Mouse (Mus musculus) thymus, adult 2 months (tissue): ENCODE data around the gene Lgi2. TPM values are rescaled to one million over a fixed set of nuclear protein-coding genes. Genes with fewer than 3 reads are reported as not detected.

Source experiments
- DNase-seq: peaks from one replicate; pipeline ENCODE4 v3.0.0; 2021
- H3K27ac ChIP-seq: fragments of 200-500 bp; 2 replicates; pipeline ENCODE4 v1.5.1; 2012; ENCODE audit warnings: low read length, control low read depth; ENCODE audit not compliant: control insufficient read depth, insufficient read depth
- H3K27me3 ChIP-seq: fragments of 200-500 bp; 2 replicates; pipeline ENCODE4 v1.6.1; 2012; ENCODE audit warnings: mild to moderate bottlenecking, low read length, moderate library complexity, mixed read lengths; ENCODE audit not compliant: control insufficient read depth, insufficient read depth
- H3K36me3 ChIP-seq: fragments of 200-500 bp; 2 replicates; pipeline ENCODE4 v1.6.1; 2012; ENCODE audit warnings: mild to moderate bottlenecking, low read length, moderate library complexity; ENCODE audit not compliant: control insufficient read depth, insufficient read depth
- H3K4me1 ChIP-seq: fragments of 200-500 bp; replicated peaks from 2 replicates; pipeline ENCODE4 v1.6.1; 2012; ENCODE audit warnings: low read length; ENCODE audit not compliant: control insufficient read depth, insufficient read depth
- H3K4me3 ChIP-seq: fragments of 200-500 bp; 2 replicates; pipeline ENCODE4 v1.5.1; 2012; ENCODE audit warnings: mild to moderate bottlenecking, low read length, control low read depth, moderate library complexity; ENCODE audit not compliant: control insufficient read depth, insufficient read depth
- CTCF ChIP-seq: fragments of 200-500 bp; IDR thresholded peaks from 2 replicates; pipeline ENCODE4 v1.5.1; 2012; ENCODE audit warnings: mild to moderate bottlenecking, control low read depth, low read length, moderate library complexity, borderline replicate concordance; ENCODE audit not compliant: control insufficient read depth, poor library complexity, insufficient read depth; ENCODE audit errors: extremely low read depth
- POLR2A ChIP-seq: fragments of 200-500 bp; IDR thresholded peaks from 2 replicates; pipeline ENCODE4 v1.6.1; 2012; ENCODE audit warnings: mild to moderate bottlenecking, low read length, control low read depth, moderate library complexity; ENCODE audit not compliant: control insufficient read depth, poor library complexity, insufficient read depth; ENCODE audit errors: extremely low read depth
- WGBS: fragments of 180-500 bp; shearing (Covaris S2); methylation state at CpG from one replicate; pipeline ENCODE4 v1.1.7; 2018; 5-methylcytosine and 5-hydroxymethylcytosine counted together
- polyA plus RNA-seq: library from polyadenylated mRNA; depleted of rRNA; stranded (reverse); fragments of >200 nt; gene quantifications from 2 replicates; pipeline ENCODE4 v1.2.3, GENCODE M21; 2012

The Lgi2 gene
- polyA plus RNA-seq, 1 experiment, result 0.85 TPM

DNA sequence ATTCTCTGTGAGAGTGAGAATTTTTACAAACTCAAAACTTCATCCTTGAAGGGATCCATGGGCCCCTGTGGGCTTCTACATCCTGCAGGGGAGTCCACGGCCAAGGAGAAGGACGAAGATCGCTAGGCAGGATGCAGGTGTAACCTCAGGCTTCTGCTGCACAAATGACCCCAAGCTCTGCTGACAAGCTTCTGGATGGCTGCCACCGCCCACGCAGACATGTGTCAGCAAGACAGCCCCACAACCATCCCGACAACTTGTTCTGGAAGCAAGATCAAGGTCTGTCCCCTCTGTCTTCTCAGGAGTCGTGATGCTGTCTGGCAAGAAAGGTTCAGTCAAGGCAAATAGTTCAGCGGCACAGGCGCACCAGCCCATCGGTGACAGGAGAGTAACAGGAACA is 43.4 kb upstream of the Lgi2 start:
- DNase-seq, result peak; percentile 14
- H3K4me3 ChIP-seq, result no peak overlapping the region
- WGBS, result 13% methylated on average over 10 of the region's 10 CpGs
- no peaks in the 10 kb centered on the region for H3K27me3 ChIP-seq
- peaks cover 10% of the 10 kb centered on the region for H3K4me1 ChIP-seq
- TF ChIP-seq CTCF, result no peak
- TF ChIP-seq POLR2A, result no peak
- no peaks in the 10 kb centered on the region for H3K36me3 ChIP-seq
- no peak overlapping the region for H3K27ac ChIP-seq

GRCm38 (mm10) chr5:52604582-52605041 is 38.4 kb upstream of the Lgi2 start:
- no peaks in the 10 kb centered on the region for H3K27me3 ChIP-seq
- no peak for DNase-seq
- TF ChIP-seq POLR2A, result no peak
- TF ChIP-seq CTCF, result no peak
- peaks cover 1% of the 10 kb centered on the region for H3K4me1 ChIP-seq
- no peaks in the 10 kb centered on the region for H3K36me3 ChIP-seq
- 85% methylated on average over 6 of the region's 6 CpGs for WGBS
- no peak overlapping the region for H3K4me3 ChIP-seq
- no peak overlapping the region for H3K27ac ChIP-seq

GRCm38 (mm10) chr5:52590612-52591011 is 24.4 kb upstream of the Lgi2 start:
- H3K4me3 ChIP-seq, result no peak overlapping the region
- no peaks in the 10 kb centered on the region for H3K27me3 ChIP-seq
- TF ChIP-seq CTCF, result no peak
- TF ChIP-seq POLR2A, result no peak
- no peaks in the 10 kb centered on the region; the same call in 1 of the 2 replicates for H3K4me1 ChIP-seq
- no peaks in the 10 kb centered on the region for H3K36me3 ChIP-seq
- H3K27ac ChIP-seq, result no peak overlapping the region
- 89% methylated on average over 9 of the region's 9 CpGs for WGBS
- DNase-seq, result no peak

DNA sequence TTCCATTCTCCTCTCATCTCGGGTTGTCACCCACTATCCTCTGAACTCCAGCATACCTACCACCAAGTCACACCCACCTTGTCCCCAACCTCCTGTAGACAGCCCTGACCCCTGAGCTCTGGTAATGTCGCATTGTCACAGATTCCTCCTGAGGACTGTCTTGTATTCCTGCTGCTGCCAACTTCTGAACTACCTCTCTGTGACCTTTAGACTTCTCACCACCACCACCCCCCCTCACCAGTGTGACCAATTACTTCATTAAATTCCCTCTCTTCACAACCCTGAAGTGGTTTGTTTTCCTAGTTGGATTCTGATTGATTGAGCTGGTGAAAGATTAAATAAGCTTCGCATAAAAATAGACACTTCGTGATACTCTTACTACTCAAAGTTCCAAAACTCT is 22.4 kb upstream of the Lgi2 start:
- DNase-seq, result no peak
- no peak overlapping the region for H3K4me3 ChIP-seq
- no peaks in the 10 kb centered on the region for H3K27me3 ChIP-seq
- TF ChIP-seq CTCF (no peak), POLR2A (no peak)
- no peaks in the 10 kb centered on the region for H3K36me3 ChIP-seq
- H3K27ac ChIP-seq, result no peak overlapping the region
- WGBS, result 89% methylated on average over 4 of the region's 4 CpGs
- no peaks in the 10 kb centered on the region; the same call in 1 of the 2 replicates for H3K4me1 ChIP-seq

- WGBS, result 88% methylated on average over 9 of the region's 9 CpGs
- H3K27me3 ChIP-seq, result no peaks in the 10 kb centered on the region
- H3K27ac ChIP-seq, result no peak overlapping the region
- H3K36me3 ChIP-seq, result no peaks in the 10 kb centered on the region
- TF ChIP-seq CTCF (no peak), POLR2A (no peak)
- H3K4me3 ChIP-seq, result no peak overlapping the region
- H3K4me1 ChIP-seq, result no peaks in the 10 kb centered on the region; the same call in 1 of the 2 replicates
- DNase-seq, result no peak
Observed at GRCm38 (mm10) chr5:52587291-52587733, 21.1 kb upstream of the Lgi2 start.

GRCm38 (mm10) chr5:52572572-52572971 is 6.3 kb upstream of the Lgi2 start:
- H3K4me3 ChIP-seq, result no peak overlapping the region
- TF ChIP-seq CTCF (no peak), POLR2A (no peak)
- DNase-seq, result no peak
- whole genome bisulfite sequencing, result 44% methylated on average over 1 of the region's 1 CpGs
- H3K4me1 ChIP-seq, result no peaks in the 10 kb centered on the region
- no peaks in the 10 kb centered on the region for H3K27me3 ChIP-seq
- no peak overlapping the region for H3K27ac ChIP-seq
- no peaks in the 10 kb centered on the region for H3K36me3 ChIP-seq

GRCm38 (mm10) chr5:52570746-52571145 is 4.5 kb upstream of the Lgi2 start:
- TF ChIP-seq POLR2A (no peak), CTCF (no peak)
- DNase-seq, result no peak
- Histone ChIP-seq H3K36me3 (no peaks in the 10 kb centered on the region), H3K4me3 (no peak overlapping the region), H3K4me1 (no peaks in the 10 kb centered on the region), H3K27me3 (peaks cover 8% of the 10 kb centered on the region), H3K27ac (no peak overlapping the region)
- WGBS, result 82% methylated on average over 6 of the region's 6 CpGs
